Mouse (Mus musculus): ENCODE measurements around the gene 1700025C18Rik. TPM values are rescaled to one million over a fixed set of nuclear protein-coding genes. Genes with fewer than 3 reads are reported as not detected.

The 1700025C18Rik gene
- polyA plus RNA-seq, 1 experiment from 2014 or later: not detected

- 42% methylated on average over 8 of the region's 8 CpGs for WGBS (ENCODE audit: insufficient replicate concordance)
- Histone ChIP-seq H3K27me3 (peaks cover 81% of the 10 kb centered on the region), H3K9ac (no peak overlapping the region), H3K4me1 (replicated peaks) (no peaks in the 10 kb centered on the region), H3K9me3 (replicated peaks) (no peaks in the 10 kb centered on the region), H3K4me3 (replicated peaks) (no peak overlapping the region), H3K36me3 (replicated peaks) (no peaks in the 10 kb centered on the region), H3K4me2 (no peak overlapping the region), H3K27ac (replicated peaks) (no peak overlapping the region)
- ATAC-seq (ENCODE audit: insufficient read depth): no peak
Measured at GRCm38 (mm10) chr2:165078045-165078444, 12.5 kb downstream of the 1700025C18Rik start.

GRCm38 (mm10) chr2:165077055-165077454 lies 13.5 kb downstream of the 1700025C18Rik start:
- Histone ChIP-seq H3K9me3 (replicated peaks) (no peaks in the 10 kb centered on the region), H3K4me3 (replicated peaks) (no peak overlapping the region), H3K27me3 (peaks cover 81% of the 10 kb centered on the region), H3K4me1 (replicated peaks) (no peaks in the 10 kb centered on the region), H3K9ac (no peak overlapping the region), H3K36me3 (replicated peaks) (no peaks in the 10 kb centered on the region), H3K27ac (replicated peaks) (no peak overlapping the region), H3K4me2 (no peak overlapping the region)
- no peak for ATAC-seq (ENCODE audit: insufficient read depth)
- 10% methylated on average over 9 of the region's 9 CpGs for WGBS (ENCODE audit: insufficient replicate concordance)

- Histone ChIP-seq H3K27me3 (peaks cover 65% of the 10 kb centered on the region), H3K4me1 (replicated peaks) (no peaks in the 10 kb centered on the region), H3K9me3 (replicated peaks) (no peaks in the 10 kb centered on the region), H3K27ac (replicated peaks) (no peak overlapping the region), H3K4me2 (no peak overlapping the region), H3K9ac (no peak overlapping the region), H3K4me3 (replicated peaks) (no peak overlapping the region), H3K36me3 (replicated peaks) (no peaks in the 10 kb centered on the region)
- no peak for ATAC-seq (ENCODE audit: insufficient read depth)
- WGBS (ENCODE audit: insufficient replicate concordance): 33% methylated on average over 2 of the region's 2 CpGs
Measured at GRCm38 (mm10) chr2:165074937-165075336, 15.6 kb downstream of the 1700025C18Rik start.

- Histone ChIP-seq H3K4me3 (replicated peaks) (no peak overlapping the region), H3K36me3 (replicated peaks) (no peaks in the 10 kb centered on the region), H3K27me3 (peaks cover 60% of the 10 kb centered on the region), H3K4me2 (no peak overlapping the region), H3K27ac (replicated peaks) (no peak overlapping the region), H3K9me3 (replicated peaks) (no peaks in the 10 kb centered on the region), H3K4me1 (replicated peaks) (no peaks in the 10 kb centered on the region), H3K9ac (no peak overlapping the region)
- WGBS (ENCODE audit: insufficient replicate concordance): 32% methylated on average over 11 of the region's 11 CpGs
- ATAC-seq (ENCODE audit: insufficient read depth): no peak
Measured at GRCm38 (mm10) chr2:165074081-165074884, 16.3 kb downstream of the 1700025C18Rik start.

- Histone ChIP-seq H3K9ac (no peak overlapping the region), H3K4me1 (replicated peaks) (no peaks in the 10 kb centered on the region), H3K4me2 (no peak overlapping the region), H3K4me3 (replicated peaks) (no peak overlapping the region), H3K27me3 (peaks cover 51% of the 10 kb centered on the region), H3K27ac (replicated peaks) (no peak overlapping the region), H3K36me3 (replicated peaks) (no peaks in the 10 kb centered on the region), H3K9me3 (replicated peaks) (no peaks in the 10 kb centered on the region)
- no peak for ATAC-seq (ENCODE audit: insufficient read depth)
- 16% methylated on average over 8 of the region's 9 CpGs for WGBS (ENCODE audit: insufficient replicate concordance)
Measured at GRCm38 (mm10) chr2:165073381-165073781, 17.2 kb downstream of the 1700025C18Rik start.

GRCm38 (mm10) chr2:165070096-165070816 lies 20.3 kb downstream of the 1700025C18Rik start:
- Histone ChIP-seq H3K4me1 (replicated peaks) (no peaks in the 10 kb centered on the region), H3K9me3 (replicated peaks) (no peaks in the 10 kb centered on the region), H3K27me3 (peaks cover 25% of the 10 kb centered on the region), H3K9ac (no peak overlapping the region), H3K36me3 (replicated peaks) (no peaks in the 10 kb centered on the region), H3K4me3 (replicated peaks) (no peak overlapping the region), H3K27ac (replicated peaks) (no peak overlapping the region), H3K4me2 (no peak overlapping the region)
- no peak for ATAC-seq (ENCODE audit: insufficient read depth)
- 24% methylated on average over 23 of the region's 23 CpGs for WGBS (ENCODE audit: insufficient replicate concordance)

- peaks cover 12% of the 10 kb centered on the region for H3K27me3 ChIP-seq
- no peak overlapping the region for H3K4me3 ChIP-seq (replicated peaks)
- no peak overlapping the region for H3K9ac ChIP-seq
- no peaks in the 10 kb centered on the region for H3K36me3 ChIP-seq (replicated peaks)
- no peaks in the 10 kb centered on the region for H3K4me1 ChIP-seq (replicated peaks)
- no peaks in the 10 kb centered on the region for H3K9me3 ChIP-seq (replicated peaks)
- WGBS (ENCODE audit: insufficient replicate concordance): 63% methylated on average over 2 of the region's 2 CpGs
- ATAC-seq (ENCODE audit: insufficient read depth): no peak
- H3K4me2 ChIP-seq: no peak overlapping the region
- no peak overlapping the region for H3K27ac ChIP-seq (replicated peaks)
Measured at GRCm38 (mm10) chr2:165068806-165069205, 21.7 kb downstream of the 1700025C18Rik start.

- H3K36me3 ChIP-seq (replicated peaks): no peaks in the 10 kb centered on the region
- 52% methylated on average over 7 of the region's 7 CpGs for WGBS (ENCODE audit: insufficient replicate concordance)
Measured at GRCm38 (mm10) chr2:165064489-165064888, 26.1 kb downstream of the 1700025C18Rik start.

GRCm38 (mm10) chr2:165061638-165062433 lies 28.7 kb downstream of the 1700025C18Rik start:
- Histone ChIP-seq H3K9ac (no peak overlapping the region), H3K27ac (replicated peaks) (no peak overlapping the region), H3K4me2 (no peak overlapping the region), H3K9me3 (replicated peaks) (no peaks in the 10 kb centered on the region), H3K27me3 (peaks cover 10% of the 10 kb centered on the region), H3K4me3 (replicated peaks) (no peak overlapping the region), H3K4me1 (replicated peaks) (no peaks in the 10 kb centered on the region), H3K36me3 (replicated peaks) (no peaks in the 10 kb centered on the region)
- ATAC-seq (ENCODE audit: insufficient read depth): no peak
- WGBS (ENCODE audit: insufficient replicate concordance): 58% methylated on average over 16 of the region's 16 CpGs

More at GRCm38 (mm10) chr2:165064489-165064888, 26.1 kb downstream of the 1700025C18Rik start:
- Histone ChIP-seq H3K9me3 (replicated peaks) (no peaks in the 10 kb centered on the region), H3K4me1 (replicated peaks) (no peaks in the 10 kb centered on the region), H3K27me3 (0 out of 2 replicates have a peak, but pooled peaks cover 5% of the 10 kb centered on the region), H3K27ac (replicated peaks) (no peak overlapping the region), H3K9ac (no peak overlapping the region), H3K4me3 (replicated peaks) (no peak overlapping the region), H3K4me2 (no peak overlapping the region)
- no peak for ATAC-seq (ENCODE audit: insufficient read depth)

- no peak for ATAC-seq (ENCODE audit: insufficient read depth)
- WGBS (ENCODE audit: insufficient replicate concordance): 73% methylated on average over 4 of the region's 4 CpGs
- H3K4me1 ChIP-seq (replicated peaks): peaks cover 7% of the 10 kb centered on the region
- H3K36me3 ChIP-seq (replicated peaks): no peaks in the 10 kb centered on the region
- H3K9ac ChIP-seq: no peak overlapping the region
- no peak overlapping the region for H3K4me2 ChIP-seq
- H3K9me3 ChIP-seq (replicated peaks): no peaks in the 10 kb centered on the region
- peaks cover 21% of the 10 kb centered on the region for H3K27me3 ChIP-seq
- H3K4me3 ChIP-seq (replicated peaks): no peak overlapping the region
- no peak overlapping the region for H3K27ac ChIP-seq (replicated peaks)
Measured at GRCm38 (mm10) chr2:165059961-165060360, 30.6 kb downstream of the 1700025C18Rik start.
